Mouse (Mus musculus) thymus, adult 2 months (tissue): ENCODE measurements around the gene Dnaaf1. TPM values are rescaled to one million over a fixed set of nuclear protein-coding genes. Genes with fewer than 3 reads are reported as not detected.

Source experiments
- DNase-seq: peaks from one replicate; pipeline ENCODE4 v3.0.0; 2021
- H3K27ac ChIP-seq: fragments of 200-500 bp; 2 replicates; pipeline ENCODE4 v1.5.1; 2012; ENCODE audit warnings: low read length, control low read depth; ENCODE audit not compliant: control insufficient read depth, insufficient read depth
- H3K27me3 ChIP-seq: fragments of 200-500 bp; 2 replicates; pipeline ENCODE4 v1.6.1; 2012; ENCODE audit warnings: mild to moderate bottlenecking, low read length, moderate library complexity, mixed read lengths; ENCODE audit not compliant: control insufficient read depth, insufficient read depth
- H3K36me3 ChIP-seq: fragments of 200-500 bp; 2 replicates; pipeline ENCODE4 v1.6.1; 2012; ENCODE audit warnings: mild to moderate bottlenecking, low read length, moderate library complexity; ENCODE audit not compliant: control insufficient read depth, insufficient read depth
- H3K4me1 ChIP-seq: fragments of 200-500 bp; replicated peaks from 2 replicates; pipeline ENCODE4 v1.6.1; 2012; ENCODE audit warnings: low read length; ENCODE audit not compliant: control insufficient read depth, insufficient read depth
- H3K4me3 ChIP-seq: fragments of 200-500 bp; 2 replicates; pipeline ENCODE4 v1.5.1; 2012; ENCODE audit warnings: mild to moderate bottlenecking, low read length, control low read depth, moderate library complexity; ENCODE audit not compliant: control insufficient read depth, insufficient read depth
- CTCF ChIP-seq: fragments of 200-500 bp; IDR thresholded peaks from 2 replicates; pipeline ENCODE4 v1.5.1; 2012; ENCODE audit warnings: mild to moderate bottlenecking, control low read depth, low read length, moderate library complexity, borderline replicate concordance; ENCODE audit not compliant: control insufficient read depth, poor library complexity, insufficient read depth; ENCODE audit errors: extremely low read depth
- POLR2A ChIP-seq: fragments of 200-500 bp; IDR thresholded peaks from 2 replicates; pipeline ENCODE4 v1.6.1; 2012; ENCODE audit warnings: mild to moderate bottlenecking, low read length, control low read depth, moderate library complexity; ENCODE audit not compliant: control insufficient read depth, poor library complexity, insufficient read depth; ENCODE audit errors: extremely low read depth
- WGBS: fragments of 180-500 bp; shearing (Covaris S2); methylation state at CpG from one replicate; pipeline ENCODE4 v1.1.7; 2018; 5-methylcytosine and 5-hydroxymethylcytosine counted together
- polyA plus RNA-seq: library from polyadenylated mRNA; depleted of rRNA; stranded (reverse); fragments of >200 nt; gene quantifications from 2 replicates; pipeline ENCODE4 v1.2.3, GENCODE M21; 2012

Gene Dnaaf1
- polyA plus RNA-seq, 1 experiment = 0.90 TPM

- no peak for TF ChIP-seq CTCF
- no peaks in the 10 kb centered on the region for H3K36me3 ChIP-seq
- 74% methylated on average over 7 of the region's 7 CpGs for WGBS
- H3K4me1 ChIP-seq = no peaks in the 10 kb centered on the region
- DNase-seq = no peak
- H3K4me3 ChIP-seq = no peak overlapping the region
- no peak overlapping the region for H3K27ac ChIP-seq
- no peaks in the 10 kb centered on the region; the same call in 1 of the 2 replicates for H3K27me3 ChIP-seq
These were observed 61.7 kb downstream of the Dnaaf1 start for GRCm38 (mm10) chr8:119636766-119637165.

GRCm38 (mm10) chr8:119637381-119637780 lies 62.3 kb downstream of the Dnaaf1 start:
- TF ChIP-seq CTCF (no peak), POLR2A (no peak)

GRCm38 (mm10) chr8:119638261-119638660 lies 63.2 kb downstream of the Dnaaf1 start:
- no peak overlapping the region for H3K27ac ChIP-seq
- 94% methylated on average over 6 of the region's 6 CpGs for WGBS
- TF ChIP-seq POLR2A (no peak), CTCF (no peak)
- no peak for DNase-seq
- no peaks in the 10 kb centered on the region; the same call in 1 of the 2 replicates for H3K27me3 ChIP-seq
- H3K36me3 ChIP-seq = no peaks in the 10 kb centered on the region
- no peaks in the 10 kb centered on the region for H3K4me1 ChIP-seq
- no peak overlapping the region for H3K4me3 ChIP-seq

More at GRCm38 (mm10) chr8:119637381-119637780, 62.3 kb downstream of the Dnaaf1 start:
- Histone ChIP-seq H3K4me3 (no peak overlapping the region), H3K27me3 (no peaks in the 10 kb centered on the region; the same call in 1 of the 2 replicates), H3K4me1 (no peaks in the 10 kb centered on the region), H3K27ac (no peak overlapping the region), H3K36me3 (no peaks in the 10 kb centered on the region)
- WGBS = 96% methylated on average over 4 of the region's 4 CpGs
- no peak for DNase-seq

GRCm38 (mm10) chr8:119639798-119640197 lies 64.8 kb downstream of the Dnaaf1 start:
- WGBS = 69% methylated on average over 7 of the region's 7 CpGs
- TF ChIP-seq POLR2A (no peak), CTCF (no peak)
- Histone ChIP-seq H3K4me3 (no peak overlapping the region), H3K4me1 (no peaks in the 10 kb centered on the region), H3K27me3 (no peaks in the 10 kb centered on the region; the same call in 1 of the 2 replicates), H3K36me3 (no peaks in the 10 kb centered on the region), H3K27ac (no peak overlapping the region)
- DNase-seq = no peak

- no peak for DNase-seq
- Histone ChIP-seq H3K27ac (no peak overlapping the region), H3K27me3 (no peaks in the 10 kb centered on the region), H3K36me3 (no peaks in the 10 kb centered on the region), H3K4me3 (no peak overlapping the region), H3K4me1 (no peaks in the 10 kb centered on the region)
- 86% methylated on average over 5 of the region's 5 CpGs for WGBS
- no peak for TF ChIP-seq POLR2A
- TF ChIP-seq CTCF = no peak
These were observed 66.0 kb downstream of the Dnaaf1 start for GRCm38 (mm10) chr8:119641058-119641457.

GRCm38 (mm10) chr8:119642960-119643359 lies 67.9 kb downstream of the Dnaaf1 start:
- H3K36me3 ChIP-seq = no peaks in the 10 kb centered on the region
- H3K4me1 ChIP-seq = no peaks in the 10 kb centered on the region
- WGBS = 97% methylated on average over 1 of the region's 1 CpGs
- no peaks in the 10 kb centered on the region for H3K27me3 ChIP-seq
- DNase-seq = no peak
- TF ChIP-seq CTCF (no peak), POLR2A (no peak)
- H3K27ac ChIP-seq = no peak overlapping the region
- no peak overlapping the region for H3K4me3 ChIP-seq

- WGBS = 93% methylated on average over 17 of the region's 17 CpGs
These were observed 69.5 kb downstream of the Dnaaf1 start for GRCm38 (mm10) chr8:119644429-119644960.

More at GRCm38 (mm10) chr8:119644429-119644960, 69.5 kb downstream of the Dnaaf1 start:
- Histone ChIP-seq H3K36me3 (no peaks in the 10 kb centered on the region), H3K27ac (no peak overlapping the region), H3K4me1 (no peaks in the 10 kb centered on the region), H3K4me3 (no peak overlapping the region), H3K27me3 (no peaks in the 10 kb centered on the region)
- no peak for TF ChIP-seq CTCF
- no peak for TF ChIP-seq POLR2A
- DNase-seq = no peak
